Mouse (Mus musculus) stomach, embryonic 15.5 days (tissue): ENCODE results near the gene Pvr. TPM values are rescaled to one million over a fixed set of nuclear protein-coding genes. Genes with fewer than 3 reads are reported as not detected.
A peak's percentile ranks its signal among the peaks of the same experiment; 100 is the strongest.

Experiments used
- ATAC-seq: fragments of 200-750 bp; cut with Nextera tagmentation; 2 replicates; pipeline ENCODE4 v1.8.0; 2017; ENCODE audit warnings: low read depth, moderate number of reproducible peaks, moderate TSS enrichment; ENCODE audit not compliant: insufficient read depth, low FRiP score
- H3K27ac ChIP-seq: fragments of 300-500 bp; sonication (generic); 2 replicates; pipeline ENCODE4 v1.5.1; 2015; ENCODE audit warnings: mild to moderate bottlenecking, inconsistent platforms
- H3K27me3 ChIP-seq: fragments of 300-500 bp; sonication (generic); replicated peaks from 2 replicates; pipeline ENCODE4 v1.6.1; 2015; ENCODE audit warnings: inconsistent platforms
- H3K36me3 ChIP-seq: fragments of 300-500 bp; sonication (generic); 2 replicates; pipeline ENCODE4 v1.6.1; 2015; ENCODE audit warnings: inconsistent platforms
- H3K4me1 ChIP-seq: fragments of 300-500 bp; sonication (generic); 2 replicates; pipeline ENCODE4 v1.6.1; 2015; ENCODE audit warnings: inconsistent platforms
- H3K4me2 ChIP-seq: fragments of 300-500 bp; sonication (generic); 2 replicates; pipeline ENCODE4 v1.6.1; 2015; ENCODE audit warnings: mild to moderate bottlenecking, inconsistent platforms
- H3K4me3 ChIP-seq: fragments of 300-500 bp; sonication (generic); replicated peaks from 2 replicates; pipeline ENCODE4 v1.5.1; 2015; ENCODE audit warnings: inconsistent platforms
- H3K9ac ChIP-seq: fragments of 300-500 bp; sonication (generic); 2 replicates; pipeline ENCODE4 v1.6.1; 2015; ENCODE audit warnings: inconsistent platforms
- H3K9me3 ChIP-seq: fragments of 300-500 bp; sonication (generic); 2 replicates; pipeline ENCODE4 v1.6.1; 2016; ENCODE audit warnings: inconsistent platforms
- WGBS: fragments of 180-500 bp; shearing (Covaris S2); methylation state at CpG from one replicate; pipeline ENCODE4 v1.1.7; 2015; 5-methylcytosine and 5-hydroxymethylcytosine counted together
- polyA plus RNA-seq: library from polyadenylated mRNA; unstranded; fragments of >200 nt; fragmentation: Nextera tagmentation; extraction: Ambion mirVana; gene quantifications from 2 replicates; pipeline ENCODE4 v1.2.1, GENCODE M21; 2015

Gene Pvr
- polyA plus RNA-seq, 1 experiment from 2014 or later = 12.8 TPM

DNA sequence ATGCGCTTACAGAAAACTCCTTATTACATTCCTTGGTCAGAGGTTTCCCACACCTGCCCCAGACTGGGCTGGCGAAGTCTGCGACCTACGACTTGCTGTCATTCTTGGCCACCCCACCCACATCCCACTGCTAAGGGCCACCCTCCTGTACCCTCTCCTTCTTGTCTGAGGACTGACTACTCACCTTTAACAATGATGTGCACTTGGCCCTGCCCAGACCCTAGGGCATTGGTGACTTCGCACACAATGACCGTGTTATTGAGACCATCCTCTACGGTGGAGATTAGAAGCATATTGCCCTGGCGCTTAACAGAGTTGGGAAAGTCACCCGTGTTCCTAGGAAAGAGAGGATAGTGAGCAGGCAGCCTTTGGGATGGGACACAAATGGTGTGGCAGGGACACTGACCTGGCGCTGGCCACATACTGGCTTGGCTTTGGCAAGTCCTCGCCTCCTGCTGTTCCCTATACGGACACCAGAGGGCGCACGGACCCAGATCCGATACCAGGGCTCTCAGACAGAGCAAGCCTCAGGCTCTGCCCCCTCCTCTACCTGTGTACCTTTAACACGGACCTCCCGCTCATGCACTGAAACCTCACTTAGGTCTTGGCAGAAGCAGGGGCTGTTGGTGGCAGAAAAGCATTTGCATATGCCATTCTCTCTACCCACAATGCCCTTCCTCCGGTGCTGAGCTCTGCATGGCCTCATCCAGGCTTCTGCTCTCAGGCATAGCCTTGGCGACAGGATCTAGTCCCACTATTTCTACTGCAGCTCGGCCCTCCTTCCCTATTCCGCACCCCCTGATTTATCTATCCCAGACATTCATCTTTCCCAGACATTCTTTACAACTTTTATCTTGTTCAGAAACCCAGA is 10.3 kb downstream of the Pvr start:
- Histone ChIP-seq H3K36me3 (peaks cover 41% of the 10 kb centered on the region), H3K27ac (no peak overlapping the region), H3K4me3 (no peak overlapping the region), H3K9me3 (no peaks in the 10 kb centered on the region), H3K4me2 (no peak overlapping the region), H3K27me3 (no peaks in the 10 kb centered on the region), H3K9ac (no peak overlapping the region), H3K4me1 (no peaks in the 10 kb centered on the region)
- peak; percentile 60; the same call in 1 of the 2 replicates for ATAC-seq
- WGBS = 50% methylated on average over 21 of the region's 21 CpGs

DNA sequence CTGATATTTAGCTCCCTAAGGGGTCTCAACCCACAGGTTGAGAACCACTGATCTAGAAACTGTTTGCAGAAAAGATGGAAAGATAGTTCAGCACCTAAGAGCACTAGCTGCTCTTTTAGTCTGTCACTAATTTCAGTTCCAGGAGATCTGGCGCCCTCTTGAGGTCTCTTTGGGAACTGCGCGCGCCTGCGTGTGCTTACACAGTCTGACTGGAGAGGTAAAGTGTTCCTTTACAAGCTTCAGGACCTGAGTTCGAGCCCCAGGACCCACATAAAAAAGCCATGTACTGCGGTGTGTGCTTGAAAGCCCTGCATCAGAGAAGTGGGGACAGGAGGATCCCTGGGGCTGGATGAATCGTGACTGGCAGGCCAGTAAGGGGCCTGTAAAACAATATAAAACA is 31.1 kb downstream of the Pvr start:
- ATAC-seq = no peak
- Histone ChIP-seq H3K36me3 (no peaks in the 10 kb centered on the region), H3K4me1 (no peaks in the 10 kb centered on the region), H3K9me3 (no peaks in the 10 kb centered on the region), H3K27ac (no peak overlapping the region), H3K27me3 (no peaks in the 10 kb centered on the region), H3K9ac (no peak overlapping the region), H3K4me2 (no peak overlapping the region), H3K4me3 (no peak overlapping the region)
- 51% methylated on average over 8 of the region's 8 CpGs for WGBS

DNA sequence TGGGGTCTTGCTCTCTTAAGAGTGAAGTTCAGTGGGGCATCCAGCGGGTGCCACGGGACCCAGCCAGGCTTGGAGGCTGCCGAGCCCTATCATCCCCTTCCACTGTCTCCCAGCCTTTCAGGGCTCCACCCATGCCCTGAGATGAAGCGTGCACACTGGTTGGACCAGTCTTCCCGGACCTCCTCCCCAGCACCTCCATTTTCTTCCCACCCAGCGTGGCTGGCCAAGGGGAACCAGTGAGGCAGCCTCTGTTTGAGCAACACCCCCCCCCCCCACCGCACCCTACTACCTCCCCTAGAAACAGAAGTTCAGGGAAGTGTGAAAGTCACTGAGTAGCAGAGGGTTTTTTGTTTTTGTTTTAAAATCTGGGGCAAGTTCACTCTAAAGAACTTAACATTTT is 33.1 kb downstream of the Pvr start, which contains the start of gene Ceacam19:
TSS of gene Ceacam19 (minus strand) at position 117 of the 400 bp plus-strand sequence.
- H3K27me3 ChIP-seq = no peaks in the 10 kb centered on the region
- no peak within 1 kb of the TSS for H3K9ac ChIP-seq
- H3K36me3 ChIP-seq = no peaks in the 10 kb centered on the region
- H3K4me2 ChIP-seq = no peak within 1 kb of the TSS
- ATAC-seq = no peak
- H3K27ac ChIP-seq = no peak within 1 kb of the TSS
- no peak within 1 kb of the TSS for H3K4me3 ChIP-seq
- H3K9me3 ChIP-seq = no peaks in the 10 kb centered on the region
- WGBS = 64% methylated on average over 7 of the region's 7 CpGs
- H3K4me1 ChIP-seq = no peaks in the 10 kb centered on the region

DNA sequence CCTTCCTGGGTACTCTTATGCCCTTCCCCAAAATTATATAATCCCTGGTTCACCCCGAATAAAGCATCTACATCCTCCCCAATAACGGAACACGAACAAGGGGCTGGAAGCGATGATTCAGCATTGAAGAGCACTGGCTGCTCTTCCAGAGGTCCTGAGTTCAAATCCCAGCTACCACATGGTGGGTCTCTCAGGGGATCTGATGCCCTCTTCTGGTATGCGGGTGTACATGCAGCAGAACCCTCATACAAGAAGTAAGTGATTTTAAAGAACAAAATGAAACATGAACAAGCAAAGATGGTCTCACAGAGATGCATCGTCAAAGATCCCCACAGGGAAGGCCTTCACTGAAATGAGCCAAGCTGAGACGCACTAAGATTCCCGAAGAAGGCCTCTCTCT is 40.2 kb downstream of the Pvr start:
- H3K4me2 ChIP-seq = no peak overlapping the region
- no peak overlapping the region for H3K9ac ChIP-seq
- H3K27me3 ChIP-seq = no peaks in the 10 kb centered on the region
- WGBS = 82% methylated on average over 8 of the region's 8 CpGs
- H3K36me3 ChIP-seq = no peaks in the 10 kb centered on the region
- no peaks in the 10 kb centered on the region for H3K4me1 ChIP-seq
- no peaks in the 10 kb centered on the region for H3K9me3 ChIP-seq
- ATAC-seq = no peak
- H3K4me3 ChIP-seq = no peak overlapping the region
- H3K27ac ChIP-seq = no peak overlapping the region

DNA sequence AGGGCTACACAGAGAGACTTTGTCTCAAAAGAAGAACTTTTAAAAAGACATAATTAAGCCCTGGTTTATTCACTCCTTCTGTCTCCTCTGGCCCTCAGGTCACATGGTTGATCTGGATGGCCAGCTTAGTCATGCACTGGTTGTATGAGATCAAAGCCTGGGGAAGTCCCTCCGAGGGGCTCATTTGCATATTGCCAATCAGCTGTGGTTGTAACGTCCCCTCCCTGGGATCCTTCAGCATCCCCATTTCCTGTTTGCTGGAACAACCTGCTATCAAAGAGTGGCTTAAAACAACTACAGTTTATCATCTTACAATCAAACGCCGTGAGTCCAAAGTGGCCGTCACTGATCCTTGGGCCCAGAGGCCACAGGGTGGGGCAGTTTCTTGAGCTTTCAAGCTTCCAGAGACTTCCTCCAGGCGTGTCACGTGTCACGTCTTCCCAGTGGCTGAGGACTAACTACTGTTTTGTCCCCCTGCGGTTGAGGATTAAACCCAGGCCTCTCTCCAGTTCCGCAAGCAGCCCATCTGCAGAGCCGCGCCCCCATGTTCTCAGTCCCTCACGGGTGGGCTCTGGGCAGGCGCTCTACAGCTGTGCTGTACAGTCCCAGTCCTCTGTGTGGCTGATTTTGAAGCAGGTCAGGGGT is 44.1 kb downstream of the Pvr start:
- H3K4me1 ChIP-seq = no peaks in the 10 kb centered on the region
- no peak overlapping the region for H3K4me3 ChIP-seq
- H3K9ac ChIP-seq = no peak overlapping the region
- no peaks in the 10 kb centered on the region for H3K9me3 ChIP-seq
- H3K27me3 ChIP-seq = no peaks in the 10 kb centered on the region
- WGBS = 32% methylated on average over 14 of the region's 14 CpGs
- ATAC-seq = peak; percentile 45; the same call in 1 of the 2 replicates
- no peak overlapping the region for H3K27ac ChIP-seq
- H3K4me2 ChIP-seq = no peak overlapping the region
- no peaks in the 10 kb centered on the region for H3K36me3 ChIP-seq

DNA sequence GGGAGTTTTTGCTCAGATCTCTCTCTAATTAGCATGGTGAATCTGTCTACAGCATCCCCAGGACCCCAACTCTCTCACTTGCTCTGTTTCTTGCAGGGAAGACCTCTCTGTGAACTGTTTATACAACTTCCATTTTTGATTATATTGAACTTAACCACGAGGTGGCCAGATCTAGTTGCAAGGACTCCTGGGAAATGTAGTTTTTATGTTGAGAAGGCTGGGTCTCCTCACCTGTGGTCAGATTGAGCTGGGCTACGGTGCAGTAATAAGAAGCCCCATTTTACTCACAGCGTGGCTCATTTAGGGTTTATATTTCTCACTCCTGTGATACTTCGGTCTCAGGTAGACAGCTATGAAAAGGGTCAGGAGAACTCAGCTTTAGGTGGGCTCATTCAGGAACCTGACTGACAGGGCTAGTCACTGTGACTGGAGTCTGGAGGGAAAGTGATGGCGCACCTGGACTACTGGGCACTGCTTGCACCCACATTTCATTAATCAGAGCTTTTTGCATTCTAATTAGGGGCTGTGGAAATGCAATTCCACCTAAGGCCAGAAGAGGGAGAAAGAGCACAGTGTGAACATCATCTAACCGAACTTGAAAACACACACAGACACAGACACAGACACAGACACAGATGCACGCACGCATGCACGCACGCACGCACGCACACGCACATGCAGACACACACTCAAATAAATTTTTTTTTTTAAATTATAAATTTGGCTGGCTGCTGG is 44.8 kb downstream of the Pvr start:
- Histone ChIP-seq H3K27ac (no peak overlapping the region), H3K4me3 (no peak overlapping the region), H3K4me1 (no peaks in the 10 kb centered on the region), H3K4me2 (no peak overlapping the region), H3K9ac (no peak overlapping the region), H3K9me3 (no peaks in the 10 kb centered on the region), H3K36me3 (no peaks in the 10 kb centered on the region), H3K27me3 (no peaks in the 10 kb centered on the region)
- ATAC-seq = 0 out of 2 replicates have a peak, but pooled peaks have one; percentile 15
- WGBS = 34% methylated on average over 13 of the region's 13 CpGs

DNA sequence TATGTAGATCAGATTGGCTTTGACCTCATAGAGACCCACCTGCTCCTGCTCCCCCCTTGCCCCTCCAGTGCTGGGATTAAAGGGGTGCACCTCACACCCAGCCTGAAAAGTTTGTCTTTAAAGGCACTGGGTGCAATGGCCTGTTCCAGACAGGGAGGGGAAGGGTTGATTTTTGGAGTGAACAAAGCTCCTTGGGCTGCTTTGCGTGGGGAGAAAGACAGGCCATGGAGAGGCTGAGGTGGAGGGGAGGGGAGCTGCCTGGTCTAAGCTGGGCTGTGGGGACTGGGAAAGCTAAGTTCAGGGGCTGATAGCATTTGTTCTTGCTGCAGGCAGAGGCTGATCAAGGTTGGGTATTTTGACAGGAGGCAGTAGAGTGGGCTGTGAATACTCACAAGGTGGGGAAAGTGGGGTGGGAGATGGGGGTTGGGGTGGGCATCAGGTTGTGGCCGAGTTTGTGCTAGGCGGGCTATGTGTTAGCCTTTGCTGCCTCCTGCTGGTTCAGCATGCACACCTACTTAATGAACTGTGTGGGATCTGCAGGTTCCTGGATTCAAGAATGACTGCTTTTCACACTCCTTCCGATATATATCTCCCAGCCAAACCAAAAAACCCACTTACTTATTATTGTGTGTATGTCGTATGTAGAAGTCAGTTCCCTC is 48.9 kb downstream of the Pvr start:
- 38% methylated on average over 5 of the region's 5 CpGs for WGBS
- no peak for ATAC-seq
- Histone ChIP-seq H3K4me2 (no peak overlapping the region), H3K4me1 (no peaks in the 10 kb centered on the region), H3K9ac (no peak overlapping the region), H3K27me3 (no peaks in the 10 kb centered on the region), H3K9me3 (no peaks in the 10 kb centered on the region), H3K4me3 (no peak overlapping the region), H3K36me3 (no peaks in the 10 kb centered on the region), H3K27ac (no peak overlapping the region)

DNA sequence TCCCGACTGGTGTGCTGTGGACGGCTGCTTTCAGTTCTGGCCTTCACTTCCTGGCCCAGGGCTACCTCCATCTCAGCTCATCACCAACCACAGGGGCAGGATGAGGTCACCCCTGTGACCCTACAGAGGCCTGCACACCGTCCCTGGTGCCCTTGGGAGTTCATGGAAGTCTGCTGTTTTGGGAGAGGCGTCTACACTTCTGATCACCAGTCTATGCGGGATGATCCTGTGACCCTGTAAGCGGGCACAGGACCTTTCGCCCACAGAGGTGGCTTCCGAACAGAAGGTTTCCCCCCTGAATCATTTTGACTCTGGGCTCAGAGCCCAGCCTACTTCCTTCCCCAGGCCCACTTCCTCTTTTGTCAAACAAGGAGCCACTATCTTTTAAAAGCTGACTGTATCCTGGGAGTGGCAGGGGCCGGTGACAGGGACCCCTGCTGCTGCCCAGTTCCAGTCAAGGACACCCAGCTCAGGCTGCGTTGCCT is 49.8 kb downstream of the Pvr start:
- H3K9me3 ChIP-seq = no peaks in the 10 kb centered on the region
- 59% methylated on average over 10 of the region's 10 CpGs for WGBS
- no peaks in the 10 kb centered on the region for H3K4me1 ChIP-seq
- H3K4me2 ChIP-seq = no peak overlapping the region
- no peaks in the 10 kb centered on the region for H3K36me3 ChIP-seq
- ATAC-seq = no peak
- no peak overlapping the region for H3K4me3 ChIP-seq
- no peak overlapping the region for H3K27ac ChIP-seq
- H3K9ac ChIP-seq = no peak overlapping the region
- H3K27me3 ChIP-seq = no peaks in the 10 kb centered on the region

DNA sequence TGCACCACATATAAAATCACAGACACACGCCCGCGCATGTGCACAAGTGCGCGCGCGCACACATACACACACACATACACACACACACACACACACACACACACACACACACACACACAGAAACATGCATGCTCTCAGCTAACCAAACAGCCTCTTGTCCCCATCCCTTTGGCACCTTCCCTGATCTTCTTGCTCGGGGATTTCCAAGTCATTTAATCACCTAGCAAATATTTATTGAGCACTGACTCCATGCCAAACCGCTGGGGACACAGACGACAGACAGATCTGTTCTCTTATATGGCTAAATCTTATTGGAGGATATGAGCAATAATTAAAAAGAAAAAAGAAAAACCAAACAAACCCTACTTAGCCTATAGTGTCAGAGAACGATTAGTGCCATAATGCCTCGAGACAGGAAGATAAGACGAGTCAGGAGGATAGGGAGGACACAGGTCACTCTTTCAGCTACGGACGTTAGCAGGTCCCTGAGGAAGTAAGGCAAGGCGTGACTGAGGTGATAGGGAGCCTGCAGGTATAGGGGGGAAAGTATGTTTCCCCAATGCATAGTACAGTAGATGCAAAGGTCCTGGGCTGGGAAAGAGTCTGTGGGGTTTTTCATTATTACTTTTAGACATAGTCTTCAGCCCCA is 53.1 kb downstream of the Pvr start:
- Histone ChIP-seq H3K4me1 (no peaks in the 10 kb centered on the region), H3K27ac (no peak overlapping the region), H3K9ac (no peak overlapping the region), H3K9me3 (no peaks in the 10 kb centered on the region), H3K27me3 (no peaks in the 10 kb centered on the region), H3K4me2 (no peak overlapping the region), H3K4me3 (no peak overlapping the region), H3K36me3 (no peaks in the 10 kb centered on the region)
- 0 out of 2 replicates have a peak, but pooled peaks have one; percentile 4 for ATAC-seq
- WGBS = 68% methylated on average over 16 of the region's 16 CpGs

DNA sequence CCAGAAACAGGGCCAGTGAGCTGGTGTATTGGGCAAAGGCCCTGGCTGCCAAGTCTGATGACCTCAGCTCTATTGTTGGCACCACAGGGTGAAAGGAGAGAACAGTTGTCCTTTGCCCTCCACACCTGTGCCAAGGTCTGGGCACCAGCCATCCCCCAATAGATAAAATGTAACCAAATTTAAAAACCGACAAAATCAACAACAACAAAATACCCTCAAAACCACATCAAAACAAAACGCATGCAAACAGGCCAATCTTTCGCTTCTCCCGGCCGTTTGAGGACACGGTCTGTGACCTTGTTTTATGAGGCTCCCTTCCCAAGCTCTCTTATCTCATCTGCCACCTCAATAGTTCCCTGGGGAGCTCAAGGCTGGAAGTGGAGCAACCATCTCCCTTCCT is 54.5 kb downstream of the Pvr start:
- Histone ChIP-seq H3K4me1 (no peaks in the 10 kb centered on the region), H3K36me3 (no peaks in the 10 kb centered on the region), H3K9ac (no peak overlapping the region), H3K9me3 (no peaks in the 10 kb centered on the region), H3K4me3 (no peak overlapping the region), H3K27ac (no peak overlapping the region), H3K27me3 (no peaks in the 10 kb centered on the region), H3K4me2 (no peak overlapping the region)
- no peak for ATAC-seq
- 82% methylated on average over 6 of the region's 6 CpGs for WGBS
